Mouse (Mus musculus): ENCODE data around the gene Fscn1.
A peak's percentile ranks its signal among the peaks of the same experiment; 100 is the strongest.

Fscn1 gene

GRCm38 (mm10) chr5:142959576-142960556 lies at the start of gene Fscn1:
Fscn1 (plus strand) TSS chr5:142960343.
- DNase-seq (ENCODE audit: low spot score) = no peak

- DNase-seq (ENCODE audit: low spot score) = no peak
These were observed 48.5 kb upstream of the Fscn1 start for GRCm38 (mm10) chr5:142911629-142912028.

GRCm38 (mm10) chr5:142912320-142912719 lies 47.8 kb upstream of the Fscn1 start:
- DNase-seq (ENCODE audit: low spot score) = no peak

- DNase-seq (ENCODE audit: low spot score) = no peak
These were observed 47.4 kb upstream of the Fscn1 start for GRCm38 (mm10) chr5:142912739-142913138.

- DNase-seq (ENCODE audit: low spot score) = no peak
These were observed 44.9 kb upstream of the Fscn1 start for GRCm38 (mm10) chr5:142915231-142915630.

GRCm38 (mm10) chr5:142916593-142916992 lies 43.5 kb upstream of the Fscn1 start:
- no peak for DNase-seq (ENCODE audit: low spot score)

- no peak for DNase-seq (ENCODE audit: low spot score)
These were observed 42.7 kb upstream of the Fscn1 start for GRCm38 (mm10) chr5:142917402-142917801.

- DNase-seq (ENCODE audit: low spot score) = peak; percentile 95
These were observed 39.7 kb upstream of the Fscn1 start for GRCm38 (mm10) chr5:142920311-142921073.

GRCm38 (mm10) chr5:142921074-142921459 lies 39.1 kb upstream of the Fscn1 start:
- DNase-seq (ENCODE audit: low spot score) = no peak

GRCm38 (mm10) chr5:142922251-142922650 lies 37.9 kb upstream of the Fscn1 start:
- DNase-seq (ENCODE audit: low spot score) = no peak

- DNase-seq (ENCODE audit: low spot score) = no peak
These were observed 36.4 kb upstream of the Fscn1 start for GRCm38 (mm10) chr5:142923781-142924180.

- no peak for DNase-seq (ENCODE audit: low spot score)
These were observed 35.7 kb upstream of the Fscn1 start for GRCm38 (mm10) chr5:142924336-142924959.

- no peak for DNase-seq (ENCODE audit: low spot score)
These were observed 33.8 kb upstream of the Fscn1 start for GRCm38 (mm10) chr5:142926204-142926939.

- no peak for DNase-seq (ENCODE audit: low spot score)
These were observed 33.3 kb upstream of the Fscn1 start for GRCm38 (mm10) chr5:142926940-142927228.

- DNase-seq (ENCODE audit: low spot score) = no peak
These were observed 32.7 kb upstream of the Fscn1 start for GRCm38 (mm10) chr5:142927341-142927930.

- DNase-seq (ENCODE audit: low spot score) = no peak
These were observed 31.3 kb upstream of the Fscn1 start for GRCm38 (mm10) chr5:142928749-142929399.

GRCm38 (mm10) chr5:142929400-142929752 lies 30.8 kb upstream of the Fscn1 start:
- no peak for DNase-seq (ENCODE audit: low spot score)

GRCm38 (mm10) chr5:142931241-142931745 lies 28.9 kb upstream of the Fscn1 start:
- no peak for DNase-seq (ENCODE audit: low spot score)

GRCm38 (mm10) chr5:142932084-142932685 lies 28.0 kb upstream of the Fscn1 start:
- DNase-seq (ENCODE audit: low spot score) = peak; percentile 84

- no peak for DNase-seq (ENCODE audit: low spot score)
These were observed 27.4 kb upstream of the Fscn1 start for GRCm38 (mm10) chr5:142932731-142933130.

All from c-Kit-positive CD71-positive TER-119-positive erythroid progenitor cells, embryonic 14.5 days (primary cell).